Mouse (Mus musculus) neural tube, embryonic 11.5 days (tissue): ENCODE results near the gene Klhl7. TPM values are rescaled to one million over a fixed set of nuclear protein-coding genes. Genes with fewer than 3 reads are reported as not detected.

Source experiments
- ATAC-seq: fragments of 200-750 bp; cut with Nextera tagmentation; 2 replicates; pipeline ENCODE4 v1.8.0; 2017; ENCODE audit warnings: moderate number of reproducible peaks, mild to moderate bottlenecking, moderate TSS enrichment, moderate library complexity; ENCODE audit not compliant: insufficient read depth, low FRiP score, low TSS enrichment
- DNase-seq: peaks from one replicate; pipeline ENCODE4 v3.0.0-alpha.2; 2015; ENCODE audit warnings: low spot score
- H3K27ac ChIP-seq: fragments of 300-500 bp; sonication (generic); 2 replicates; pipeline ENCODE4 v1.5.1; 2014; ENCODE audit warnings: low read depth, mild to moderate bottlenecking, low read length
- H3K27me3 ChIP-seq: fragments of 300-500 bp; sonication (generic); 2 replicates; pipeline ENCODE4 v1.6.1; 2014; ENCODE audit warnings: mild to moderate bottlenecking, low read length, mixed read lengths; ENCODE audit not compliant: control insufficient read depth, insufficient read depth
- H3K36me3 ChIP-seq: fragments of 300-500 bp; sonication (generic); 2 replicates; pipeline ENCODE4 v1.6.1; 2014; ENCODE audit warnings: mild to moderate bottlenecking, low read length, moderate library complexity, mixed read lengths; ENCODE audit not compliant: control insufficient read depth, insufficient read depth
- H3K4me1 ChIP-seq: fragments of 300-500 bp; sonication (generic); 2 replicates; pipeline ENCODE4 v1.6.1; 2014; ENCODE audit warnings: low read length, mixed read lengths; ENCODE audit not compliant: control insufficient read depth, insufficient read depth
- H3K4me2 ChIP-seq: fragments of 300-500 bp; sonication (generic); 2 replicates; pipeline ENCODE4 v1.6.1; 2014; ENCODE audit warnings: low read depth, mild to moderate bottlenecking, moderate library complexity
- H3K4me3 ChIP-seq: fragments of 300-500 bp; sonication (generic); 2 replicates; pipeline ENCODE4 v1.5.1; 2014; ENCODE audit warnings: low read depth, low read length
- H3K9ac ChIP-seq: fragments of 300-500 bp; sonication (generic); 2 replicates; pipeline ENCODE4 v1.6.1; 2014; ENCODE audit warnings: mild to moderate bottlenecking, low read length
- H3K9me3 ChIP-seq: fragments of 300-500 bp; sonication (generic); 2 replicates; pipeline ENCODE4 v1.6.1; 2016; ENCODE audit warnings: low read length; ENCODE audit not compliant: control insufficient read depth
- WGBS: fragments of 180-500 bp; shearing (Covaris S2); extraction: QIAGEN DNeasy Blood & Tissue Kit; methylation state at CpG from one replicate; pipeline ENCODE4 v1.1.7; 2014; 5-methylcytosine and 5-hydroxymethylcytosine counted together
- polyA plus RNA-seq: library from polyadenylated mRNA; unstranded; fragments of >200 nt; fragmentation: Nextera tagmentation; extraction: Ambion mirVana; gene quantifications from 2 replicates; pipeline ENCODE4 v1.2.1, GENCODE M21; 2014

Klhl7 gene
- polyA plus RNA-seq, 1 experiment from 2014 or later: 98.1 TPM

DNA sequence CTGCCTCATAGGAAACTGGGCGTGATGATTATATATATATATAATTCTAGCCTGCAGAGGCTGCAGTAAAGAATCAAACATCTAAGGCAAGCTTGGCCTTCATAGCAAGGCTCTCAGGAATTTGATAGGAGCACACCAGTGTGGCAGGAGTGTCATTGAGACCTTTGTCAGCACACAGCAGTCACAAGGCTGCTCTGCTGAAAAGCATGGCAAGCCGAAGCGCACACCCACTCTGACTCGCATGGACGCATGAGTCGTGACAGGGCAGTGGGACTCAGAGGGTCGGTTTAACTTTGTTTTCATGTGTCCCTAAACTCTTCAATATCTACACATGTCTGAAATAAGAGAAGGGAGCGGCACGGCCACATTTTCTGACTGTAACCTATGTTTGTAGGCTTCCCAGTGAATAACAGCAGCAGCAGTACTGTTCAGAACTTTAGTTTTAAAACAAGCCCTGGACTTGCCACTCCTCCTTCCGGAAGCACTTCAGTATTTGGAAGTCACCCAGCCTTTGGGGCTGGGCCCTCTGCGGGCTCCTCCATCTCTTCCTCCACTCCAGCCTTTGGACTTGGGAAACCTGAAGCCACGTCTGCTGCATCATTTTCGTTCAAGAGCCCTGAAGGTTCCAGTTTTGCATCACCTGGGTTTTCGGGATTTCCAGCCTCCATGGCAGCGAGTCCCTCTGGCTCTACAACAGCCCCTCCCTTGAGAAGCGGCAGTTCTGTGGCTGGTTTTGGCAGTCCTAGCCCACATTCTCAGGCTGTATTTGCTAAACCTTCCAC is 81.3 kb downstream of the Klhl7 start:
- H3K36me3 ChIP-seq: peaks cover 11% of the 10 kb centered on the region; the same call in 1 of the 2 replicates
- H3K4me2 ChIP-seq: no peak overlapping the region
- no peak for DNase-seq
- H3K9ac ChIP-seq: no peak overlapping the region
- H3K9me3 ChIP-seq: no peaks in the 10 kb centered on the region
- no peak for ATAC-seq
- H3K27me3 ChIP-seq: no peaks in the 10 kb centered on the region
- no peak overlapping the region for H3K4me3 ChIP-seq
- 94% methylated on average over 16 of the region's 16 CpGs for WGBS
- no peak overlapping the region for H3K27ac ChIP-seq
- no peaks in the 10 kb centered on the region for H3K4me1 ChIP-seq

DNA sequence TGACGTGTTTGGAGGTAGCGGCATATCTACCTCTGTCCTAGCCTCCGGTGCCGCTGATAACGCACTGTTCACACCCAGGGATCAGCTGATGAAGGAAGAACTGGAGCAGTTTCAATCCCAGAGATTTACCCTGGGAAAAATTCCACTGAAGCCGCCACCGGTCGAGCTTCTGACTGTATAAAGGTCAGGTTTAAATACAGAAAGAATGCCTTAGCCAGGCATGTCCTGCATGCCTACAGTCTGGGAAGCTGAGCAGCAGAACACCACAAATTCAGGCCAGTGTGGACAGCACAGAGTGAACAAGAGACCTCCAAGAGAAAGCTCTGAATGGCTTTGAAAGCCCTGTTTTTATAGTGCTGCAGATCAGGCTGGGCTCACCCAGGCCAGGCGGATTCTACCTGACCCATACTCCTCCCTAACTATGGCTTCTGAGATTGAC is 81.9 kb downstream of the Klhl7 start:
- no peak for DNase-seq
- no peak overlapping the region for H3K4me3 ChIP-seq
- peaks cover 11% of the 10 kb centered on the region; the same call in 1 of the 2 replicates for H3K36me3 ChIP-seq
- H3K4me1 ChIP-seq: no peaks in the 10 kb centered on the region
- H3K9me3 ChIP-seq: no peaks in the 10 kb centered on the region
- H3K27me3 ChIP-seq: no peaks in the 10 kb centered on the region
- no peak for ATAC-seq
- H3K4me2 ChIP-seq: no peak overlapping the region
- WGBS: 95% methylated on average over 9 of the region's 9 CpGs
- no peak overlapping the region for H3K9ac ChIP-seq
- no peak overlapping the region for H3K27ac ChIP-seq

DNA sequence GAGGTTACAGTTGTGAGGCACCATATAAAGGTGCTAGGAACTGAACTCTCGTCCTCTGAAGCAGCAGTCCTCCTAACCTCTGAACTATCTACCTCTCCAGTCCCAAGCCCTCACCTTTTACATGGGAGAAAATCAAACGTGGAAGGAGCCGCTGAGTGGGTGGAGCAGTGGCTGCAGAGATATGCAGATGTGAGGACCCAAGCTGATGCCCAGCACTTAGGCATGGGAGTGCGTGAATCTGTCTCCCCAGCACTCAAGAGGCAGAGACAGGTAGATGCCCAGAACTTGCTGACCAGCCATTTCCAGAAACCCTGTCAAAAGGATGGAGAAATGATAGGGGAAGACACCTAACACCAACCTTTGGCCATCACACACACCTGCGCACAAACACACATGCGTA is 82.7 kb downstream of the Klhl7 start:
- no peak overlapping the region for H3K9ac ChIP-seq
- H3K27ac ChIP-seq: no peak overlapping the region
- H3K4me2 ChIP-seq: no peak overlapping the region
- no peaks in the 10 kb centered on the region for H3K27me3 ChIP-seq
- H3K4me3 ChIP-seq: no peak overlapping the region
- no peaks in the 10 kb centered on the region for H3K9me3 ChIP-seq
- no peaks in the 10 kb centered on the region for H3K4me1 ChIP-seq
- peaks cover 11% of the 10 kb centered on the region; the same call in 1 of the 2 replicates for H3K36me3 ChIP-seq
- no peak for ATAC-seq
- 88% methylated on average over 6 of the region's 6 CpGs for WGBS
- no peak for DNase-seq

DNA sequence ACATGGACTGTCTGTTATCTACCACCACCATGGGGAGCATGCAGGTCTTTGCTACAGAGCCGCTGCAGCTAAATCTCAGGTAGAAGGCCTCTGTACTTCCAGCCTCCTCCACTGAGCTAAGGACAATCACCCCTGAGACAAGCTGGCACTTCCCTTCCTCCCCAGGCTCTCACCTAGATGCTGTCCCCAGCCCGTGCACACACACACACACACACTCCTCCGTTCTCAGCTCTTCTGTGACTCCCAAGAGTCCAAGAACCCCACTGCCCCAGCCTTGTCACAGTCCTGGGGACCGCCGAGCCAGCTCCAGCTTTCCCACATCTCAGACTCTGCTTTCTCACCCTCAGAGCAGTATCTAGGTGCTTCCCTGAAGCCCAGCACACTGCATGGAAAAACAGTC is 83.6 kb downstream of the Klhl7 start:
- peaks cover 11% of the 10 kb centered on the region; the same call in 1 of the 2 replicates for H3K36me3 ChIP-seq
- H3K4me1 ChIP-seq: no peaks in the 10 kb centered on the region
- H3K4me2 ChIP-seq: no peak overlapping the region
- H3K9ac ChIP-seq: no peak overlapping the region
- no peak overlapping the region for H3K4me3 ChIP-seq
- H3K27ac ChIP-seq: no peak overlapping the region
- DNase-seq (no peak), ATAC-seq (no peak)
- WGBS: 97% methylated on average over 5 of the region's 5 CpGs
- no peaks in the 10 kb centered on the region for H3K9me3 ChIP-seq
- no peaks in the 10 kb centered on the region for H3K27me3 ChIP-seq

DNA sequence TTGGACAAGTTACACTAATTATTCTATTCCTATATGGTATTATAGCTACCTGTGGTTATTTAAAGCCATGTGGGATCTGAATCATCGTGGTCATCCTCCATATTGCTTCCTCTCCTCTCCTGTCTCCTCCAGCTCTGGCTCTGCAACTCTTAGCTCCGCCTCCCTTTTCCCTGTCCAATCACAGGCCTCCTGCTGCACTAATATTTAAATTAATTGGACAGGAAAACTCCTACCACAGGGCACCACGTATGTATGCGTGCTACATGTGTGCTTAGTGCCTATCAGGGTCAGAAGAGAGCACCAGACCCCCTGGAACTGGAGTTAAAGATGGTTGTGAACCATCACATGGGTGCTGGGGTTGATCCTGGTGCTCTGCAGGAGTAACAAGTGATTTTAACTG is 88.1 kb downstream of the Klhl7 start:
- H3K27ac ChIP-seq: no peak overlapping the region
- no peak for DNase-seq
- no peak overlapping the region for H3K9ac ChIP-seq
- peaks cover 2% of the 10 kb centered on the region; the same call in 1 of the 2 replicates for H3K36me3 ChIP-seq
- no peak overlapping the region for H3K4me2 ChIP-seq
- ATAC-seq: no peak
- WGBS: 79% methylated on average over 4 of the region's 4 CpGs
- no peaks in the 10 kb centered on the region for H3K4me1 ChIP-seq
- H3K4me3 ChIP-seq: no peak overlapping the region
- H3K27me3 ChIP-seq: no peaks in the 10 kb centered on the region
- H3K9me3 ChIP-seq: no peaks in the 10 kb centered on the region

DNA sequence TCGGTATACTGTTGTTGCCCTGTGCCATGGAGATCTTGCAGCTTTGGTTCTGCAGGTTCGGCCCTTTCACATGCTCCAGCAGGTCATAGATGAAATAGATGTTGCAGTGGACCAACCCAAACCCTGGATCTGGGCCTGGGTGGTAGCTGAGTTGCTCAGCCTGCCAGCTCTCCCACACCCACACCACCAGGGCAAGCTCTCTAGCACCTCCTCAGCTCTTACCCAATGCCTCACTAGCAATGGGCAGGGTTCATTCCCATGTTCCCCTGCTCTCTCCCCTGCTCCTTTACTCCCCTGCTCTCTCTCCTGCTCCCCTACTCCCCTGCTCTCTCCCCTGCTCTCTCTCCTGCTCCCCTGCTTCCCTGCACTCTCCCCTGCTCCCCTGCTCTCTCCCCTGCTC is 91.4 kb downstream of the Klhl7 start:
- Histone ChIP-seq H3K9ac (no peak overlapping the region), H3K27ac (no peak overlapping the region), H3K9me3 (no peaks in the 10 kb centered on the region), H3K36me3 (no peaks in the 10 kb centered on the region), H3K4me2 (no peak overlapping the region), H3K4me1 (no peaks in the 10 kb centered on the region), H3K4me3 (no peak overlapping the region), H3K27me3 (no peaks in the 10 kb centered on the region)
- DNase-seq: no peak
- ATAC-seq: no peak
- WGBS: 82% methylated on average over 2 of the region's 2 CpGs

DNA sequence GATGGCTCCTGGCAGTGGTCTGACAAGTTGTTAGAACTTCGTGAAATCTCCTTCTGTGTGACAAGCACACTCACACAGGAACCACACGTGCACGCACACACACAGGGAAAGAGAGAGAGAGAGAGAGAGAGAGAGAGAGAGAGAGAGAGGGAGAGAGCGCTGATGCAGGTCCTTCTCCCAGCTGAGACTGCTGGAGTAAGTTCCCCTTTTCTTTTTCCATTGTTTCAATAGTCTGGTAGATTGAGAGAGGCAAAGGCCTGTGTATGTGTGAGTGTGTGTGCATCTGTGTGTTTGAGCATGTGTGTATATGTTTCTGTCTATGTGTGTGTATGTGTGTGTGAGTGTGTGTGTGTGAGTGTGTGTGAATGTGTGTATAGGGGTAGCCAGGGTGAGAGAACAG is 100.6 kb downstream of the Klhl7 start:
- WGBS: 79% methylated on average over 4 of the region's 4 CpGs
- ATAC-seq: no peak

DNA sequence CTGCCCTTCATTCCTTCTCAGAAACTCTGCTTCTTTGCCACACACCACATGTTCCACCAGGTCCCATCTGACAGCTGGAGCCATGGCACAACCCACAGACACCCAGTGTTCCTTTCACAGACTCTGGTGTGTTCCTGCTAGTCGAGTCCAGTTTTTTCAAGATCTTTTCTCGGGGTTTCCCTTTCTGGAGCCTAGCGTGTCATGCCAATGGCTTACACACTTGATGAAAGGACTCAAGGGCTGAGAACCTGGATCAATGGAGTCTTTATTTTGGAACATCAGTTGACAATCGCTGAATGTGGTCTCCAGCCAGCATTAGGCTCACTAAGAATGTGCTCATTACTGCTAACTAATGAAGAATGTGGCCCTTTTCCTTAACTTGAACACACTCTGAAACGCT is 102.1 kb downstream of the Klhl7 start:
- no peaks in the 10 kb centered on the region for H3K36me3 ChIP-seq
- no peak for DNase-seq
- H3K27me3 ChIP-seq: no peaks in the 10 kb centered on the region
- no peak overlapping the region for H3K4me3 ChIP-seq
- H3K4me2 ChIP-seq: no peak overlapping the region
- H3K9me3 ChIP-seq: no peaks in the 10 kb centered on the region
- H3K27ac ChIP-seq: no peak overlapping the region
- ATAC-seq: no peak
- WGBS: 84% methylated on average over 5 of the region's 5 CpGs
- no peak overlapping the region for H3K9ac ChIP-seq
- H3K4me1 ChIP-seq: no peaks in the 10 kb centered on the region

More for the DNA sequence above, 100.6 kb downstream of the Klhl7 start:
- no peak overlapping the region for H3K4me2 ChIP-seq
- no peaks in the 10 kb centered on the region for H3K4me1 ChIP-seq
- no peak overlapping the region for H3K4me3 ChIP-seq
- H3K9ac ChIP-seq: no peak overlapping the region
- H3K27me3 ChIP-seq: no peaks in the 10 kb centered on the region
- no peak overlapping the region for H3K27ac ChIP-seq
- DNase-seq: no peak
- H3K36me3 ChIP-seq: no peaks in the 10 kb centered on the region
- H3K9me3 ChIP-seq: no peaks in the 10 kb centered on the region

DNA sequence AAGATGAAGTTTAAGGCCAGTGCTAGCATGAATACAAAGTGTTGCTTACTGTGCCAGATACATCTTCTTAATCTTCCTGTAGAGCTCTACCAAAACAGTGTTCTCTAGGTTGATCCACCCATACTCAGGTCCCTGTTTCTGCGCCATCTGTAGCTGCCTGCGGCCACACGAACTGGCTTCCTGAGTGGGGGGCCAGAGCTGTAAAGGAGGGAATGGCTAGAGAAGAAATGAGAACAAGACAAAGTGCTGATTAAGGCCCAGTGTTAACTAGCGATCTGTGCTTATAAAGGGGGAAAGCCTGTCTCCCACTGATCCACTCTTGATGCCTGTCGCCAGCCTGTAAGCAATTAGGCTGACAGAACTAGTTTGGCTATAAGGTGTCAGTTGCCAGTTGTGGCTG is 102.9 kb downstream of the Klhl7 start:
- no peaks in the 10 kb centered on the region for H3K36me3 ChIP-seq
- DNase-seq (no peak), ATAC-seq (no peak)
- H3K27me3 ChIP-seq: no peaks in the 10 kb centered on the region
- no peaks in the 10 kb centered on the region for H3K4me1 ChIP-seq
- no peak overlapping the region for H3K4me2 ChIP-seq
- no peak overlapping the region for H3K27ac ChIP-seq
- no peak overlapping the region for H3K4me3 ChIP-seq
- no peak overlapping the region for H3K9ac ChIP-seq
- 80% methylated on average over 5 of the region's 5 CpGs for WGBS
- no peaks in the 10 kb centered on the region for H3K9me3 ChIP-seq
